Mouse (Mus musculus) erythroblast, embryonic 14.5 days (primary cell): ENCODE measurements at regions not wholly inside any gene's neighbourhood (a gene's known extent, or its start where the extent isn't known, plus 50 kb on each side); places are given as distances from the start of the nearest gene placed in this dataset.

Experiments
- GATA1 ChIP-seq: IDR thresholded peaks from 2 replicates; pipeline ENCODE4 v1.6.1; 2012; ENCODE audit warnings: low read length, inconsistent platforms, mixed read lengths
- TAL1 ChIP-seq: IDR thresholded peaks from 3 replicates; pipeline ENCODE4 v1.6.1; 2012; ENCODE audit warnings: low read length, inconsistent platforms, mixed read lengths

DNA sequence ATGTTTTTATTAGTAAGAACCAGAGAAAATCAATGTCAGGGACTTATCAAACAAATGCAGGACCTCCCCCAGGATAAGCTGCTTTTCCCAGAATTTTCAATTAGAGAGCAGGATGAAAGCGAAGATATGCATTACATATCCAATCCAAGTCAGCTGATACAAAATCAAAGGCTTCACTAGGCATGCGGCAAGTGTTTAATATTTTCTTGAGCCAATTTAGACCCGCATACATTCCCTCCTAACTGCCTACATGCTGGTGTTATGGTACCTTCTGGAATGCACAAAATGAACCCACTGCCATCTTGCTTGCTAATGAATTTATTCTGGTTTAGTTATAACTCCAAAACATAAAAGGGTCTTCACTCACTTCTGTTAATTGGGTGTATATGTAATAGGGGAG is 112.9 kb upstream of the Prl start:
- TF ChIP-seq GATA1 (no peak), TAL1 (no peak)
